In genomic region chr19:37590544-37590943, GRCm38 (mm10) we compare ENCODE assay signal across 20 mouse cellular contexts. TPM values are rescaled to one million over a fixed set of nuclear protein-coding genes. Genes with fewer than 3 reads are reported as not detected.
A peak's percentile ranks its signal among the peaks of the same experiment; 100 is the strongest.
DNase-seq lines count a peak whose midpoint lies in the region; ATAC-seq lines count a peak whose summit lies in the region.
"Had no signal": no experiment of that assay in that cellular context is flagged by ENCODE, and none has a peak within 500 bp of the region (broad histone marks: within the 10 kb centered on the region; RNA-seq: fewer than 3 reads in every experiment).

No protein-coding gene starts in this region.

- ATAC-seq in granulocyte monocyte progenitor cell, adult 5-6 weeks (replicated peaks; ENCODE audit: poor library complexity, severe bottlenecking): peak; percentile 93
- ATAC-seq in megakaryocyte progenitor cell, adult 5-6 weeks (replicated peaks; ENCODE audit: poor library complexity): peak; percentile 79
- ATAC-seq: activated CD4-positive, CD25-positive, alpha-beta regulatory T cell, adult 4 months; CD4-positive, CD25-positive, alpha-beta regulatory T cell, adult 4 months; forebrain, embryonic 13.5 days; forebrain, embryonic 15.5 days; forebrain, postnatal 0 days; Patski had no signal

- DNase-seq in 416B (ENCODE audit: low read depth): peak; percentile 48
- DNase-seq in spleen, postnatal 4 days (ENCODE audit: low spot score in 2 of 2): no peak
- no peak for DNase-seq in lung, adult 18-20 months
- DNase-seq: adrenal gland, adult 8-10 months; adrenal gland, postnatal 14 days; adrenal gland, postnatal 36 days; B cell, adult 2 months; cerebellum, adult 11-12 months; cerebellum, adult 2 months; cerebellum, adult 9-10 months; cerebellum, postnatal 10 days; cerebellum, postnatal 25 days; forebrain, postnatal 0 days had no signal

RNA-seq across cellular contexts. Expression of gene Exoc6, which starts 40.3 kb away (rescaled TPM):
- total RNA-seq in granulocyte monocyte progenitor cell, adult 5-6 weeks (2014; fragmentation: Nextera tagmentation): 36.4 and 44.3 TPM in 2 replicates
- 73.0 and 73.8 TPM in 2 replicates for total RNA-seq in granulocyte monocyte progenitor cell, adult 5-6 weeks (2017)
- 57.3 and 63.3 TPM in 2 replicates for total RNA-seq in megakaryocyte progenitor cell, adult 5-6 weeks (2015)
- 75.7 and 84.5 TPM in 2 replicates for total RNA-seq in megakaryocyte progenitor cell, adult 5-6 weeks (2017)
